Mouse (Mus musculus): ENCODE data around the gene Slc2a13.
A peak's percentile ranks its signal among the peaks of the same experiment; 100 is the strongest.

The Slc2a13 gene

GRCm38 (mm10) chr15:91374441-91374840 lies 198.6 kb downstream of the Slc2a13 start:
- no peak for DNase-seq (ENCODE audit: low read depth, low spot score)

GRCm38 (mm10) chr15:91373203-91373584 lies 199.9 kb downstream of the Slc2a13 start:
- DNase-seq (ENCODE audit: low read depth, low spot score): no peak

GRCm38 (mm10) chr15:91372464-91373202 lies 200.4 kb downstream of the Slc2a13 start:
- no peak for DNase-seq (ENCODE audit: low read depth, low spot score)

GRCm38 (mm10) chr15:91371859-91372394 lies 201.1 kb downstream of the Slc2a13 start:
- no peak for DNase-seq (ENCODE audit: low read depth, low spot score)

GRCm38 (mm10) chr15:91369736-91370449 lies 203.2 kb downstream of the Slc2a13 start:
- DNase-seq (ENCODE audit: low read depth, low spot score): no peak

- no peak for DNase-seq (ENCODE audit: low read depth, low spot score)
Observed at GRCm38 (mm10) chr15:91360495-91360894, 212.6 kb downstream of the Slc2a13 start.

GRCm38 (mm10) chr15:91351006-91351405 lies 222.1 kb downstream of the Slc2a13 start:
- no peak for DNase-seq (ENCODE audit: low read depth, low spot score)

GRCm38 (mm10) chr15:91338350-91338749 lies 234.7 kb downstream of the Slc2a13 start:
- no peak for DNase-seq (ENCODE audit: low read depth, low spot score)

GRCm38 (mm10) chr15:91334416-91334900 lies 238.6 kb downstream of the Slc2a13 start:
- DNase-seq (ENCODE audit: low read depth, low spot score): no peak

GRCm38 (mm10) chr15:91327748-91328147 lies 245.3 kb downstream of the Slc2a13 start:
- DNase-seq (ENCODE audit: low read depth, low spot score): no peak

GRCm38 (mm10) chr15:91327023-91327422 lies 246.0 kb downstream of the Slc2a13 start:
- no peak for DNase-seq (ENCODE audit: low read depth, low spot score)

- DNase-seq (ENCODE audit: low read depth, low spot score): no peak
Observed at GRCm38 (mm10) chr15:91319376-91319775, 253.7 kb downstream of the Slc2a13 start.

- DNase-seq (ENCODE audit: low read depth, low spot score): no peak
Observed at GRCm38 (mm10) chr15:91316964-91317363, 256.1 kb downstream of the Slc2a13 start.

GRCm38 (mm10) chr15:91314402-91315318 lies 258.4 kb downstream of the Slc2a13 start:
- no peak for DNase-seq (ENCODE audit: low read depth, low spot score)

- DNase-seq (ENCODE audit: low read depth, low spot score): peak; percentile 4
Observed at GRCm38 (mm10) chr15:91304296-91304852, 268.7 kb downstream of the Slc2a13 start.

GRCm38 (mm10) chr15:91301366-91301765 lies 271.7 kb downstream of the Slc2a13 start:
- peak; percentile 51 for DNase-seq (ENCODE audit: low read depth, low spot score)

- no peak for DNase-seq (ENCODE audit: low read depth, low spot score)
Observed at GRCm38 (mm10) chr15:91299319-91299835, 273.7 kb downstream of the Slc2a13 start.

- DNase-seq (ENCODE audit: low read depth, low spot score): no peak
Observed at GRCm38 (mm10) chr15:91283418-91283817, 289.6 kb downstream of the Slc2a13 start.

GRCm38 (mm10) chr15:91282822-91283221 lies 290.2 kb downstream of the Slc2a13 start:
- DNase-seq (ENCODE audit: low read depth, low spot score): no peak

GRCm38 (mm10) chr15:91281521-91281920 lies 291.5 kb downstream of the Slc2a13 start:
- DNase-seq (ENCODE audit: low read depth, low spot score): no peak

- no peak for DNase-seq (ENCODE audit: low read depth, low spot score)
Observed at GRCm38 (mm10) chr15:91279571-91279970, 293.5 kb downstream of the Slc2a13 start.
